Mouse (Mus musculus): ENCODE results near the gene Adig.

- TF ChIP-seq CTCF (IDR thresholded peaks at IDR 0.05; ENCODE audit: control insufficient read depth, insufficient read depth, insufficient replicate concordance, low read depth, low read length) = no peak
- no peak for TF ChIP-seq POLR2A (IDR thresholded peaks at IDR 0.05; ENCODE audit: control insufficient read depth, low read depth, low read length)
These were observed 8.3 kb downstream of the Adig start for GRCm38 (mm10) chr2:158510665-158511064.

Measured in testis, adult 2 months (tissue).